Mouse (Mus musculus) left cerebral cortex, postnatal 36 days (tissue): ENCODE measurements around the gene Macrod1. TPM values are rescaled to one million over a fixed set of nuclear protein-coding genes. Genes with fewer than 3 reads are reported as not detected.

Source experiments
- DNase-seq, 2 experiments: peaks; one replicate each; pipeline ENCODE4 v3.0.0; 2021 to 2022; ENCODE audit warnings: low spot score in 2 of 2, mixed read lengths in 1 of 2
- intact Hi-C: fragments of 180-260 bp; cut with DNase I; formaldehyde crosslinking; loops from one replicate; pipeline ENCODE4 v1.15.1; 2025
- total RNA-seq, 2 experiments: library from RNA; stranded (reverse); gene quantifications; 2 replicates each; pipeline ENCODE4 v1.2.3; 2021

The Macrod1 gene
- total RNA-seq, 2 experiments from 2014 or later, result 14.1 to 17.6 TPM

DNA sequence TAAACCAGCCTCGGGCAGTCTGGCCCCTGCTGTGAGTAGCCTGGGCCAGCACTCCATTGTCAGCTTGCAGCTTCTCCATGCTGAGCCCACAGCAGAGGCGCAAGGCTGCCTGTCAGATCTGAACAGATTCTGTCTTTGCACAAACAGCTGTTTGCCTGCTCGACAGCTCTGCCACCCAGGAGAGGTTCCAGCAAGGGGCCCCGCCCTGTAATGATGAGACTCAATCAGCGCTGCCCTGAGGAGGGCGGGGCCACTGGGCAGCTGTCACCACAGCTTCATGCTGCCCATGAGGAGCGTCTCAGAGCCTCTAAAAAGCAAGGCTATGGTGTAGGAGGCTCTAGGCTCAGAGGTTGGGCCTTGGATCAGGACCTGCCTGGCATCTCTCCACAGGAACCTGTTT is 96.6 kb downstream of the Macrod1 start:
- intact Hi-C loops, result no loop called here
- DNase-seq, result no peak

- intact Hi-C loops, result no loop called here
- no peak for DNase-seq
These were observed 98.6 kb downstream of the Macrod1 start for GRCm38 (mm10) chr19:7155196-7155595.

DNA sequence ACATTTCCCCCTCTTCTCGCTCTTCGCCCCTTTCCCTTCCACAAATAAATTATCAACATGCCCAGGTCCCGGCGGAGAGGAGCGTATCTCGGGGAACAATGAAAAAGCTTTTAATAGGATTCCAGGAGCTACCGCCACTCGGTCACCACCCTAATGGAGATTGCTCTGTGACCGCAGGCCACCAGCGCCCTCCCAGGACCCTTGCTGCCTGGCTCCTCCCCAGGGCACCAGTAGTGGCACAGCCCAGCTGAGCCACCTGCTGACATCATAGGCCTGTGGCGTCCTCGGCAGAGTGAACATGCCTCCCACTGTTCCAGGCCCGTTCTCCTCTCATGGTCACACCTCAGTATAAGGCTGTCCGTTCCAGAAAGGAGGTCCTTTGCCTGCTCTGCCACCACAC is 101.1 kb downstream of the Macrod1 start:
- intact Hi-C loops, result no loop called here
- DNase-seq, result no peak

DNA sequence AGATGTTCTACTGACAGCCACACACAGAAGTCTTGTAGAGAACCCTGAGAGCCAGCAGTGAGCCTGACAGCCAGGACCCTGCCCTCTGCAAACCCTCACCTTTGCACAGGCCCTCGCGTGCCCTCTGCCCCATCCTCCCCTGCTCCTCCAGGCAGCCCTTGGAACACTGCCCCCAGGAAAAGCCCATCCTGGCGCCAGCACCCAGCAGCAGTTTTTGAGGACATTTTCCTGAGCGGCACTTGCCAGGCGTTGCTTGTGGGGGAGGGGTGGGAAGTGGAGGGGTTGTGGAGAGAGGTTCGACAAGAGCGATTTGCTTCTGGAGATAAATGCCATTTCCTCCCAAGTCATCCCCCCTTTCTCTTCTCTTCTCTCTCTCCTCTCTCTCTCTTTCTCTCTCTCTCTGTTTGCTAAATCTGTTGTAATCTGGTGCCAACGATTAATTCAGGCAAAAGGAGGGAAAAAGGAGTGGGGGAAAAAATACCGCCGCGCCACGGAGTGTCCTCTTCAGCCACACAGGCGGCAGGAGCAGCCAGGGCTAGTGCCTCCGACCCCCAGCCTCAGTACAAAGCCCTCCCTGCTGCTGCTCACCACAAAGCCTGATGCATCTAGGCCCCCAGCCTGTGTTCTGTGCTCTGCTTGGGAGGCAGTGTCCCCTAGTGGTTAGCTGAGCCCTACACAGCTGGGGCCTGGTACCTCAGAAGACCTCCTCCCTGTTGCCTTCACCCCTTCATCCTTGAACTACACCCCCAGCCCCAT is 103.7 kb downstream of the Macrod1 start:
- intact Hi-C loops, result loop anchor here (2.0 kb wide), 1 partner anchor 92 kb away; no protein-coding TSS in a partner anchor
- no peak for DNase-seq

DNA sequence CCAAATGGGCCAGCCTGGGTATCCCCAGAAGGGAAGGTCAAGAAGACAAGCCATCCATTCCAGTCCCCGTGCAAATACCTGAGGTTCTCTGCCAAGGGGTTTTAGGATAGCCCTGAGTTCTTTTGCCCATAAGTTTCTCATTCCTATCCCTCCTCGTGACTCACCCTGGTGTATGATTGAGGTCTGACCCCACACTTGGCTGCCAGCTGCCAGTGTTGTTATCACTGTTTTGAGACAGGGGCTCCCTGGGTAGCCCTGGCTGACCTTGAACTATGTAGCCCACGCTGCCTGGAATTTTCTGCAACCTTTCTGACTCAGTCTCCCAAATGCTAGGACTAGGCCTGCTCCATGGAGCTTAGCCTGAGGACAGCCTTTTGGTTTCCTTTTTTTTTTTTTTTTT is 104.5 kb downstream of the Macrod1 start:
- no peak for DNase-seq
- intact Hi-C loops, result loop anchor here (2.0 kb wide), 1 partner anchor 92 kb away; no protein-coding TSS in a partner anchor

- peak in 1 of 2 experiments; percentile 58 for DNase-seq
These were observed 107.6 kb downstream of the Macrod1 start for GRCm38 (mm10) chr19:7164238-7164637.

DNA sequence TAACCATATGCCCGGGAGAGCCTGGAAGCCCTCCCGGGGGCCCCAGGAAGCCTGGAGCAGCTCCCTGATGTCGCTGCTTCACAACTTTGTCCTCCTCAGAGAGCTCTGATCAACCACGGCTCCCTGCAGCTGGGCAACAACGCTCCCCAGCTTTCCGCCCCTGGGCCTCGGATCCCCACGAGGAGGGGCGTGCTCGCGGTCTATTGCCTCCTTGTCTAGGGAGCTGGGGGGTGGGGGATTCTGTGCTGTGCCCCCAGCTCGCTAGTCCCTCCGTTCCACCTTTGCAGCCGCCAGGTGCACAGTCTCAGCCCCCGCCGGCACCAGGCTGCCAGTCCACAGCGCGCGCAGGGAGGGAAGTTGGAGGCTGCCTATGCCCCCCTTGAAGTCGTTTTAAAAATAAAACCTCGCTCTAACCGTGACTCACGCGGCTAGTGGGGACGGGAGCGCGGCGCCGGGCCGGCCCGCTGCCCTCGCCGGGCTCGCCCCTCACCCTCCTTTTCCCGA is 108.3 kb downstream of the Macrod1 start:
- DNase-seq, result peak; percentile 60 to 73
- intact Hi-C loops, result loop anchor here (5.0 kb wide), 1 partner anchor 83 kb away; no protein-coding TSS in a partner anchor

More at GRCm38 (mm10) chr19:7164238-7164637, 107.6 kb downstream of the Macrod1 start:
- intact Hi-C loops, result no loop called here

DNA sequence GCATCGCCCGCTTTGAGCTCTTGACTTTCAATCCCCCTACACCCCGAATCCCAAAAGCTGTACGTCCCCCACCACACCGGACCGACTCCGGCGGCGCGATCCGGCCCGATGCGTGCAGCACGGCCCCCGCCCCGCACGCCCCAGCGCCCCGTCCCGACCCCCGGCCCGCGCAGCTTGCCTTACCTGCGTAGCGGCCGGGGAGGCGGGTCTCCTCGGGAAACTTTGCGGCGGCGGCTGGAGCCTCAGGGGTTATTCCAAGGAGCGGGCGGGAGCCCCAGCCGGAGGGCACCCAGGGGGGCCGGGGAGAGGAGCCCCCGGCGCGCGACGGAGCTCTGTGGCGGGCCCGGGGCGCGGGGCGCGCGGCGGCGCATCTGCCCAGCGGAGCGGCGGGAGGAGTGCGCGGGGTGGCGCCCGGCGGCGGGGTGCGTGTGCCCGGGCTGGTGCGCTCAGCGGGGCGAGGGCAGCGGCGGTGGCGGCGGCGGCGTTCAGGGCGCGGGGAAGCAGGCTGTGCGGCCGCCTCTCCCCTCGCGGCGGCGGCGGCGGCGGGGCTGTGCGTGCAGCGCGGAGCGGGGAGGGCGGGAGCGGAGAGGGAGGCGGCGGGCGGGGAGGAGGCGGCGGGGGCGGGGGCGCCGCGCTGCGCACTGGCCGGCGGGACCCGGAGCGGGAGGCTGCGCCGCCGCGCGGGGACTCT is 109.0 kb downstream of the Macrod1 start:
- intact Hi-C loops, result loop anchor here (5.0 kb wide), 1 partner anchor 83 kb away; no protein-coding TSS in a partner anchor
- DNase-seq, result peak in 1 of 2 experiments; percentile 57

- intact Hi-C loops, result loop anchor here (5.0 kb wide), 1 partner anchor 84 kb away; no protein-coding TSS in a partner anchor
These were observed 109.6 kb downstream of the Macrod1 start for GRCm38 (mm10) chr19:7166200-7166711.

GRCm38 (mm10) chr19:7166767-7167166 is 110.2 kb downstream of the Macrod1 start:
- DNase-seq, result no peak
- intact Hi-C loops, result loop anchor here (5.0 kb wide), 1 partner anchor 84 kb away; no protein-coding TSS in a partner anchor

More at GRCm38 (mm10) chr19:7166200-7166711, 109.6 kb downstream of the Macrod1 start:
- DNase-seq, result no peak

DNA sequence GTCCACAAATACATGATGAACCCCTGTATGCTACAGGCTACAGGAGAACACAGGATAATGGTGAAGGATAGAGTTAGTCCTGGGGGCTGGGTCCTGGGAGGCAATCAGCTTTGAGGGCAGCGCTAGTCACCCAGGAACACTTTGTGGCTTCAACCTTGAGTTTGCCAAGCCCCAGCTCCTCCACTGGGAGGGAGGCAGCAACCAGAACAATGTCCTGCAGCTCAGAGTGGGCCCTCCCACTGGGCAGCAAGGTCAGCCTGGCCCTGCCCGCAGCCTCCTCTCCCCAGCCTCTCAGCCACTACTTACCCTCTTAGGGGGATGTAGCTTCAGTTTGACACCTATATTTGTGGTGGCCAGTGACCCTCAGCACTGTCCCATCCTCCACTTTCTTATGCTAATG is 111.8 kb downstream of the Macrod1 start:
- intact Hi-C loops, result loop anchor here (5.0 kb wide), 1 partner anchor 86 kb away; no protein-coding TSS in a partner anchor
- DNase-seq, result no peak

DNA sequence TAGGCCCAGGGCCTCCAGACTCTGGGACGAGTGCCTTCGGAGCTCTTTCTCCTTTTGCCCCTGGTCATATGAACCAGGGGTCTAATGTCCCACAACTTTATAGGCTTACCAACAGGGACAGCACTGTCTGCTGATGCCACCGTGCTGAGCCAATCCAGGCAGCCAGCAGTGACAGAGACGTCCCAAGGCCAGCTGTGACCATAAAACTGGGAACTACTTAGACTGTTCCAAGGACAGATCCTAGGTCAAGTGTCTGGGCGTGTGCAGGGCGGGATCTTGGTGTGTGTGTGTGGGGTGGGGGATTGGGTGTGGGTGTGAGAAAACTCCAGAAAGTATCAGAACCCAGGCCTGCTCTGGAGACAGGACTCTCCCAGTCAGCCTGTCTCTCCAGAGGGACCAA is 114.3 kb downstream of the Macrod1 start:
- DNase-seq, result no peak
- intact Hi-C loops, result no loop called here

DNA sequence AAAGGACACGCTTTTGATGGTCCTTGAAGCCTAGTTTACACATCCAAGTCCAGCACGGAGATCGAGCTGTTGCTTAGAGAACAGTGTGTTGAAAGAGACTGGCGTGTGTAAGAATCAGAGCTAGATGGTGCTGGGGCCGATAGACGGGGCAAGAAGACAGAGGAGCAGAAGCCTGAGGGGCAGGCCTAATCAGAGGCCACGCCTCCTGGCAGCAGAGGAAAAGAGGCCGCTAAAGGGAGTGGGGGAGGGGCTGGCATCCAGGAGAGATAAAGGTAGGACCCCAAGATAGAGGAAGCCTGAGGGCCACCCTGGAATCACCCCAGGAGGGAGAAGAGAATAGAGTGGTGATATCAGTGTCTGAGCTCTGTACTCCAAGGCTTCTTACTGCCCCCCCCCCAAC is 114.8 kb downstream of the Macrod1 start:
- intact Hi-C loops, result no loop called here
- DNase-seq, result no peak

GRCm38 (mm10) chr19:7172051-7172866 is 115.6 kb downstream of the Macrod1 start:
- peak; percentile 62 to 66 for DNase-seq

DNA sequence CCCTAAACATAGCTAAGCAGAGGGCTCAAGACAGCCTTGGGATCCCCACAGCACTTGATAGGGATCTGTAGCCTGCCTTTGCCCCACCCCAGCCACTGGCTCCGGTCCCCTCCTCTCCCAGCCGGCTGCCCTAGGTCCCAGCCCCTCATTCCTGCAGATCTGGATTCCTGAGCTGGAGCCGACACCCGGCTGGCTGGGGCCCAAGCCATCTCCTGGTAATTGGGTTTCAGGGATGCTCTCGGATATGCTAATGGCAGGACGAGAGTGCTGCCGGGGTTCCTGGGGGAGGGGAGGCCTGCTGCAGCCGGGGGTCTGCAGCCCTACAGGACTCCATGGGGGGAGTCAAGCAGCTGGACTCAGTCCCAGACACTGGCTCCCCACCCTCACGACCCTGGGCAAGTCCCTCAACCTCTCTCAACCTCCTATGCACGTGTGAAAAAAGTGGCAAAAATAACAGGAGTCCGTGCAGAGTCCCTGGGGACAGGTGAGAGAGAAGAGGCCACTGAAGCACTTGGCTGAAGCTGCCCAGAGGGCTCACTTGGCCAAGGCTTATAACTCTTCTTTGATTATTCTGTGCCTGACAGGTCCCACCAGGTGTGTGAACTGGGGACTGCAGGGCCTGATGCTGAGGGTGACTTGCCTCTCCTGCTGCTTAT is 119.6 kb downstream of the Macrod1 start:
- DNase-seq, result no peak
- intact Hi-C loops, result no loop called here

More at GRCm38 (mm10) chr19:7172051-7172866, 115.6 kb downstream of the Macrod1 start:
- intact Hi-C loops, result no loop called here

GRCm38 (mm10) chr19:7177804-7178511 is 121.3 kb downstream of the Macrod1 start:
- no peak for DNase-seq
- intact Hi-C loops, result no loop called here

- intact Hi-C loops, result no loop called here
- no peak for DNase-seq
These were observed 122.3 kb downstream of the Macrod1 start for GRCm38 (mm10) chr19:7178841-7179452.
